Mouse (Mus musculus): Measurements from ENCODE around the gene Dph3. TPM values are rescaled to one million over a fixed set of nuclear protein-coding genes. Genes with fewer than 3 reads are reported as not detected.

Dph3 gene
- polyA plus RNA-seq, 1 experiment = 119 TPM

DNA sequence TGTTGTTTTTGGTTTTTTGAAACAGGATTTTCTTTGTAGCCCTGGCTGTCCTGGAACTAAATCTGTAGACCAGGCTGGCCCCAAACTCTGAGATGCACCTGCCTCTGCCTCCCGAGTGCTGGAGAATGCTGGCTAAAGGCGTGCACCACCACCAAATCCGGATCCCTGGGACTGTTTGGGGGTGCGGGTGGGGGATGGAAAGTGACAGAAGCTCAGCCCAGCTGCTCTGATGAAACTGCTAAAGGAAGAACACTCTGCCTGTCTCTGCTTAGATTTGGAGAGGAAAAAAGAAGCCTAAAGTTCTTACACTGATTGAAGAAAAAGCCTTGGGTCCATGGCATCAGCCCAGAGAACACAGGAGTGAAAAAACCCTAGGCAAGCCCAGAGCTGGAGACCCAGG, 18.0 kb upstream of the Dph3 start:
- no peak overlapping the region for H3ac ChIP-seq (ENCODE audit: control insufficient read depth, insufficient read length, low read depth)
- no peak overlapping the region for H3K4me3 ChIP-seq (ENCODE audit: insufficient read depth, poor library complexity, severe bottlenecking)
- H3K79me3 ChIP-seq (ENCODE audit: low read depth) = no peaks in the 10 kb centered on the region
- peaks cover 40% of the 10 kb centered on the region for H3K36me3 ChIP-seq (ENCODE audit: control insufficient read depth, insufficient read depth)
- no peaks in the 10 kb centered on the region for H3K27me3 ChIP-seq (ENCODE audit: control insufficient read depth, insufficient read depth, insufficient read length)
- TF ChIP-seq FOSL1 (IDR thresholded peaks at IDR 0.05; ENCODE audit: insufficient read depth, low read length, poor library complexity, severe bottlenecking) = no peak
- TF ChIP-seq MYOD1 (IDR thresholded peaks at IDR 0.05; ENCODE audit: control insufficient read depth, insufficient read length, low read depth) = no peak
- TF ChIP-seq CTCF (IDR thresholded peaks at IDR 0.05; ENCODE audit: control insufficient read depth, insufficient read depth, insufficient read length) = no peak
- TF ChIP-seq MAX (IDR thresholded peaks at IDR 0.05) = no peak
- TF ChIP-seq MYOG (IDR thresholded peaks at IDR 0.05; ENCODE audit: control insufficient read depth, extremely low read depth, insufficient read length) = no peak
- TF ChIP-seq CEBPB (IDR thresholded peaks at IDR 0.05; ENCODE audit: low read depth) = no peak
- TF ChIP-seq USF1 (IDR thresholded peaks at IDR 0.05; ENCODE audit: low read depth) = no peak
- H3K79me2 ChIP-seq (ENCODE audit: control insufficient read depth, insufficient read depth) = no peaks in the 10 kb centered on the region

GRCm38 (mm10) chr14:32098951-32099350, 13.4 kb upstream of the Dph3 start:
- TF ChIP-seq CEBPB (IDR thresholded peaks at IDR 0.05; ENCODE audit: low read depth) = no peak
- TF ChIP-seq MAX (IDR thresholded peaks at IDR 0.05) = no peak
- no peaks in the 10 kb centered on the region for H3K27me3 ChIP-seq (ENCODE audit: control insufficient read depth, insufficient read depth, insufficient read length)
- no peaks in the 10 kb centered on the region for H3K79me3 ChIP-seq (ENCODE audit: low read depth)
- no peak overlapping the region for H3ac ChIP-seq (ENCODE audit: control insufficient read depth, insufficient read length, low read depth)
- peaks cover 77% of the 10 kb centered on the region for H3K36me3 ChIP-seq (ENCODE audit: control insufficient read depth, insufficient read depth)
- no peak overlapping the region for H3K4me3 ChIP-seq (ENCODE audit: insufficient read depth, poor library complexity, severe bottlenecking)
- H3K79me2 ChIP-seq (ENCODE audit: control insufficient read depth, insufficient read depth) = no peaks in the 10 kb centered on the region

DNA sequence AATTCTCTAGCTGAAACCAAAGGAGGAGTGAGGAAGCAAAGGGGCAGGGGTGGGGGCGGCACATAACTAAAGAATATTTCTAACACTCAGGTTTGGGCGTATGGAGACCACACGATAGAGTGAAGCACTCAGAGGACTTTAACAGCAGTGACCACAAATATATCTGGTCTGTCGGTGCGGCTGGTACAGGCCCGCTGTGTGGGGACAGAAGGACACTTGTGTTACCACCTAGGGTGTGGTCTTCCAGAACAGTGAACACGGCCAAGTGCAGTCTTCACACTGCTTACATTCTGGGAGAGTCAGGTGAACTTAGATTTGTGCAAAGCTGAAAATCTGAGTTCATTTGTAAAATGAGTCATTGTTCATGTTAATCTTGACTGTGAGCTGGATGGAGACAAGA, 12.2 kb upstream of the Dph3 start:
- no peaks in the 10 kb centered on the region for H3K79me2 ChIP-seq (ENCODE audit: control insufficient read depth, insufficient read depth)
- H3K4me3 ChIP-seq (ENCODE audit: insufficient read depth, poor library complexity, severe bottlenecking) = no peak overlapping the region
- peaks cover 81% of the 10 kb centered on the region for H3K36me3 ChIP-seq (ENCODE audit: control insufficient read depth, insufficient read depth)
- H3K79me3 ChIP-seq (ENCODE audit: low read depth) = no peaks in the 10 kb centered on the region
- H3K27me3 ChIP-seq (ENCODE audit: control insufficient read depth, insufficient read depth, insufficient read length) = no peaks in the 10 kb centered on the region
- H3ac ChIP-seq (ENCODE audit: control insufficient read depth, insufficient read length, low read depth) = no peak overlapping the region
- no peak for TF ChIP-seq MYOD1 (IDR thresholded peaks at IDR 0.05; ENCODE audit: control insufficient read depth, insufficient read length, low read depth)
- TF ChIP-seq CTCF (IDR thresholded peaks at IDR 0.05; ENCODE audit: control insufficient read depth, insufficient read depth, insufficient read length) = no peak
- no peak for TF ChIP-seq MAX (IDR thresholded peaks at IDR 0.05)
- no peak for TF ChIP-seq USF1 (IDR thresholded peaks at IDR 0.05; ENCODE audit: low read depth)
- no peak for TF ChIP-seq CEBPB (IDR thresholded peaks at IDR 0.05; ENCODE audit: low read depth)

DNA sequence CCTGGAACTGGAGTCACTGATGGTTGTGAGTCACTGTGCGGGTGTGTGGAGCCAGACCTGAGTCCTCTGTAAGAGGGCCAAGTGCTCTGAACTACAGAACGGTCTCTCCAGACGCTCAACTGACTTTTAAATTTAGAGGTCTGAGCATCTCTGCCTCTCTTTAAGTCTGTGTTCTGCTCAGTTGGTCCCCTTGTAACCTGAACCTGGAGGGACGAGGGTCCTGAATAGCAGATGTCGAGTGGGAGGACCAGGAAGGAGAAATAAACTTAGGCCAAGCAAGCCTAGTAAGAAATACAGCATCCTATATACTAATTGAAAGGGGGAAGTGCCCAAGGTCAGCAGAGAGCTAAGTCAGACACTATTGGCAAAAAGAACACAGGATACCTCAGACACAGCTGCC, 11.2 kb upstream of the Dph3 start:
- TF ChIP-seq MAX (IDR thresholded peaks at IDR 0.05) = no peak
- TF ChIP-seq MYOD1 (IDR thresholded peaks at IDR 0.05; ENCODE audit: control insufficient read depth, insufficient read length, low read depth) = no peak
- TF ChIP-seq USF1 (IDR thresholded peaks at IDR 0.05; ENCODE audit: low read depth) = no peak
- TF ChIP-seq CEBPB (IDR thresholded peaks at IDR 0.05; ENCODE audit: low read depth) = no peak
- no peak for TF ChIP-seq FOSL1 (IDR thresholded peaks at IDR 0.05; ENCODE audit: insufficient read depth, low read length, poor library complexity, severe bottlenecking)
- no peak for TF ChIP-seq CTCF (IDR thresholded peaks at IDR 0.05; ENCODE audit: control insufficient read depth, insufficient read depth, insufficient read length)
- no peak for TF ChIP-seq MYOG (IDR thresholded peaks at IDR 0.05; ENCODE audit: control insufficient read depth, extremely low read depth, insufficient read length)
- no peak overlapping the region for H3ac ChIP-seq (ENCODE audit: control insufficient read depth, insufficient read length, low read depth)
- H3K79me2 ChIP-seq (ENCODE audit: control insufficient read depth, insufficient read depth) = no peaks in the 10 kb centered on the region
- H3K36me3 ChIP-seq (ENCODE audit: control insufficient read depth, insufficient read depth) = peaks cover 79% of the 10 kb centered on the region
- H3K27me3 ChIP-seq (ENCODE audit: control insufficient read depth, insufficient read depth, insufficient read length) = no peaks in the 10 kb centered on the region
- no peak overlapping the region for H3K4me3 ChIP-seq (ENCODE audit: insufficient read depth, poor library complexity, severe bottlenecking)
- no peaks in the 10 kb centered on the region for H3K79me3 ChIP-seq (ENCODE audit: low read depth)

- Histone ChIP-seq H3K4me3 (ENCODE audit: insufficient read depth, poor library complexity, severe bottlenecking) (no peak overlapping the region), H3K27me3 (ENCODE audit: control insufficient read depth, insufficient read depth, insufficient read length) (no peaks in the 10 kb centered on the region), H3ac (ENCODE audit: control insufficient read depth, insufficient read length, low read depth) (no peak overlapping the region), H3K79me3 (ENCODE audit: low read depth) (no peaks in the 10 kb centered on the region), H3K36me3 (ENCODE audit: control insufficient read depth, insufficient read depth) (peaks cover 77% of the 10 kb centered on the region), H3K79me2 (ENCODE audit: control insufficient read depth, insufficient read depth) (no peaks in the 10 kb centered on the region)
- TF ChIP-seq CTCF (IDR thresholded peaks at IDR 0.05; ENCODE audit: control insufficient read depth, insufficient read depth, insufficient read length) (no peak), USF1 (IDR thresholded peaks at IDR 0.05; ENCODE audit: low read depth) (no peak), MAX (IDR thresholded peaks at IDR 0.05) (no peak), CEBPB (IDR thresholded peaks at IDR 0.05; ENCODE audit: low read depth) (no peak), FOSL1 (IDR thresholded peaks at IDR 0.05; ENCODE audit: insufficient read depth, low read length, poor library complexity, severe bottlenecking) (no peak), MYOG (IDR thresholded peaks at IDR 0.05; ENCODE audit: control insufficient read depth, extremely low read depth, insufficient read length) (no peak), MYOD1 (IDR thresholded peaks at IDR 0.05; ENCODE audit: control insufficient read depth, insufficient read length, low read depth) (no peak)
These were observed 10.1 kb upstream of the Dph3 start for GRCm38 (mm10) chr14:32095646-32096045.

DNA sequence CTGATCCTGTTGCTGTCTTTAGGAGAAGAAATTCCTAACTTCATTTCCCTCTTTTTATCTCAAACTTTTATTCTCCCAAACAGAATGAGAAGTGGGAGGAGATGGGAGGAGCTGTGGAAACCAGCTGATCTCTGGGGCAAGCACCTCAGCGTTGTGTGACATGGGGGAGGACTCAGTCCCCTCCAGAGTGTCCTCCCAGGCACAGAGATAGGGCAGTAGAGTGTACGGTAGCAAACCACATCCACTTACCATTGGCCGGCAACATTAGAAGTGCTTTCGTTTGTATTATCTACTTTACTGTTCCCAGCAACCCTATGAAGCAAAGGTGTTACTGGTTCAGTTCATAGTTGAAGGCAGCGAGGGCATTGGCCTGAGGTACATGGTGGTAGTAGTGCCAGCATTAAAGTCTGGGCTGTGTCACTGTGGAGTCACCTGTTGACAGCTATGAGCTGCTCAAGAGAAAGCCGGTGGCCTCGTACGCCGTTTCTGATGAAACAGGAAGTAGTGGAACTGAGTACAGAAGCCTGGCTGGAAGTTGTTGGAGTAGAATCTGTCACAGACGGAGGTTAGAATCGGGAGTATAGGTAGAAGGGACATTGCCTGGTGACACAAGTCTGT, 8.1 kb upstream of the Dph3 start:
- Histone ChIP-seq H3ac (ENCODE audit: control insufficient read depth, insufficient read length, low read depth) (no peak overlapping the region), H3K79me3 (ENCODE audit: low read depth) (peaks cover 3% of the 10 kb centered on the region), H3K36me3 (ENCODE audit: control insufficient read depth, insufficient read depth) (peaks cover 57% of the 10 kb centered on the region), H3K79me2 (ENCODE audit: control insufficient read depth, insufficient read depth) (peaks cover 3% of the 10 kb centered on the region), H3K4me3 (ENCODE audit: insufficient read depth, poor library complexity, severe bottlenecking) (no peak overlapping the region), H3K27me3 (ENCODE audit: control insufficient read depth, insufficient read depth, insufficient read length) (no peaks in the 10 kb centered on the region)
- TF ChIP-seq FOSL1 (IDR thresholded peaks at IDR 0.05; ENCODE audit: insufficient read depth, low read length, poor library complexity, severe bottlenecking) = no peak
- TF ChIP-seq USF1 (IDR thresholded peaks at IDR 0.05; ENCODE audit: low read depth) = no peak

Measured in C2C12 (cell line).